8 mouse cellular contexts compared by ENCODE assay signal in genomic region chrX:141212802-141213201, GRCm38 (mm10).
DNase-seq lines count a peak whose midpoint lies in the region; ATAC-seq and TF ChIP-seq lines count a peak whose summit lies in the region.

No protein-coding gene starts in this region.

- DNase-seq in liver, adult 2 months (ENCODE audit: extremely low read depth, low read depth, low spot score), result peak; percentile 3
- DNase-seq in liver, embryonic 11.5 days (ENCODE audit: low spot score), result no peak
- DNase-seq in adrenal gland, postnatal 36 days, result peak; percentile 5 to 22
- DNase-seq in forebrain, embryonic 14.5 days (ENCODE audit: low spot score), result peak; percentile 69
- peak; percentile 76 for DNase-seq in kidney, postnatal 0 days (ENCODE audit: low spot score)
- DNase-seq in lung, postnatal 14 days, result peak; percentile 40
- DNase-seq in right cerebral cortex, postnatal 36 days (ENCODE audit: low spot score in 2 of 2), result peak; percentile 2 to 9
- no peak for DNase-seq in thymus, adult 2 months

- H3K79me2 ChIP-seq in liver, adult 2 months (ENCODE audit: control insufficient read depth, insufficient read depth, low read length), result no peaks in the 10 kb centered on the region

- WGBS in liver, adult 2 months, result 49% methylated on average over 5 of the region's 5 CpGs
- WGBS in liver, embryonic 11.5 days, result 47% methylated on average over 5 of the region's 5 CpGs
- 37% methylated on average over 5 of the region's 5 CpGs for WGBS in forebrain, embryonic 14.5 days
- 51% methylated on average over 5 of the region's 5 CpGs for WGBS in kidney, postnatal 0 days
- WGBS in thymus, adult 2 months, result 67% methylated on average over 5 of the region's 5 CpGs

- H3K36me3 ChIP-seq in liver, adult 2 months (ENCODE audit: control insufficient read depth, insufficient read depth, low read length), result no peaks in the 10 kb centered on the region
- no peaks in the 10 kb centered on the region for H3K36me3 ChIP-seq in liver, embryonic 11.5 days (ENCODE audit: control insufficient read depth, insufficient read depth, low read length)
- no peaks in the 10 kb centered on the region for H3K36me3 ChIP-seq in forebrain, embryonic 14.5 days (ENCODE audit: control insufficient read depth, insufficient read depth, low read length)
- no peaks in the 10 kb centered on the region for H3K36me3 ChIP-seq in kidney, postnatal 0 days (ENCODE audit: insufficient read depth, low read length)
- no peaks in the 10 kb centered on the region for H3K36me3 ChIP-seq in thymus, adult 2 months (ENCODE audit: control insufficient read depth, insufficient read depth, low read length)

- H3K9ac ChIP-seq in liver, adult 2 months (ENCODE audit: low read depth, low read length), result no peak overlapping the region
- no peak overlapping the region for H3K9ac ChIP-seq in liver, embryonic 11.5 days (ENCODE audit: low read depth, low read length)
- no peak overlapping the region for H3K9ac ChIP-seq in forebrain, embryonic 14.5 days (ENCODE audit: low read length)
- H3K9ac ChIP-seq in kidney, postnatal 0 days (ENCODE audit: low read depth, low read length), result no peak overlapping the region

- TF ChIP-seq POLR2A in liver, adult 2 months (IDR thresholded peaks at IDR 0.05; ENCODE audit: extremely low read depth, insufficient read depth, low read length), result no peak
- TF ChIP-seq POLR2A in thymus, adult 2 months (IDR thresholded peaks at IDR 0.05; ENCODE audit: control insufficient read depth, extremely low read depth, insufficient read depth, low read length, poor library complexity), result no peak

- no peak overlapping the region for H3K4me2 ChIP-seq in liver, embryonic 11.5 days
- no peak overlapping the region for H3K4me2 ChIP-seq in forebrain, embryonic 14.5 days (ENCODE audit: low read length)
- no peak overlapping the region for H3K4me2 ChIP-seq in kidney, postnatal 0 days (ENCODE audit: low read length)

- H3K27me3 ChIP-seq in liver, adult 2 months (ENCODE audit: control insufficient read depth, insufficient read depth, low read length), result no peaks in the 10 kb centered on the region
- peaks cover 12% of the 10 kb centered on the region; the same call in 1 of the 2 replicates for H3K27me3 ChIP-seq in liver, embryonic 11.5 days (replicated peaks; ENCODE audit: control insufficient read depth, insufficient read depth, low read length)
- no peaks in the 10 kb centered on the region for H3K27me3 ChIP-seq in forebrain, embryonic 14.5 days (replicated peaks; ENCODE audit: control insufficient read depth, insufficient read depth, low read length)
- H3K27me3 ChIP-seq in kidney, postnatal 0 days (ENCODE audit: insufficient read depth, low read length), result no peaks in the 10 kb centered on the region
- H3K27me3 ChIP-seq in thymus, adult 2 months (ENCODE audit: control insufficient read depth, insufficient read depth, low read length), result no peaks in the 10 kb centered on the region

- no peaks in the 10 kb centered on the region for H3K9me3 ChIP-seq in liver, embryonic 11.5 days (ENCODE audit: control insufficient read depth, low read length)
- H3K9me3 ChIP-seq in forebrain, embryonic 14.5 days (replicated peaks; ENCODE audit: control insufficient read depth, low read length), result no peaks in the 10 kb centered on the region
- no peaks in the 10 kb centered on the region for H3K9me3 ChIP-seq in kidney, postnatal 0 days (replicated peaks; ENCODE audit: low read length)

- no peak overlapping the region for H3K27ac ChIP-seq in liver, adult 2 months (replicated peaks; ENCODE audit: insufficient read depth, low read depth, low read length)
- no peak overlapping the region for H3K27ac ChIP-seq in liver, embryonic 11.5 days (ENCODE audit: low read depth, low read length)
- H3K27ac ChIP-seq in forebrain, embryonic 14.5 days (ENCODE audit: low read depth, low read length), result no peak overlapping the region
- no peak overlapping the region for H3K27ac ChIP-seq in kidney, postnatal 0 days
- no peak overlapping the region for H3K27ac ChIP-seq in thymus, adult 2 months (ENCODE audit: control insufficient read depth, insufficient read depth, low read length)

- H3K4me1 ChIP-seq in liver, adult 2 months (ENCODE audit: control insufficient read depth, insufficient read depth, low read length), result no peaks in the 10 kb centered on the region
- no peaks in the 10 kb centered on the region for H3K4me1 ChIP-seq in liver, embryonic 11.5 days (replicated peaks; ENCODE audit: control insufficient read depth, insufficient read depth, low read length)
- no peaks in the 10 kb centered on the region for H3K4me1 ChIP-seq in forebrain, embryonic 14.5 days (ENCODE audit: control insufficient read depth, insufficient read depth, low read length)
- H3K4me1 ChIP-seq in kidney, postnatal 0 days (replicated peaks; ENCODE audit: insufficient read depth, low read length), result no peaks in the 10 kb centered on the region
- no peaks in the 10 kb centered on the region for H3K4me1 ChIP-seq in thymus, adult 2 months (replicated peaks; ENCODE audit: control insufficient read depth, insufficient read depth, low read length)

- TF ChIP-seq CTCF in liver, adult 2 months (IDR thresholded peaks at IDR 0.05; ENCODE audit: low read depth, low read length), result no peak
- peak; percentile 61 for TF ChIP-seq CTCF in kidney, postnatal 0 days (IDR thresholded peaks at IDR 0.05; ENCODE audit: low read depth)
- no peak for TF ChIP-seq CTCF in thymus, adult 2 months (IDR thresholded peaks at IDR 0.05; ENCODE audit: borderline replicate concordance, control insufficient read depth, extremely low read depth, insufficient read depth, low read length, poor library complexity)

- ATAC-seq in liver, embryonic 11.5 days (replicated peaks; ENCODE audit: low FRiP score), result no peak
- peak; percentile 70 for ATAC-seq in forebrain, embryonic 14.5 days
- ATAC-seq in kidney, postnatal 0 days (replicated peaks; ENCODE audit: low FRiP score, low read depth), result no peak

- no peak overlapping the region for H3K4me3 ChIP-seq in liver, adult 2 months (ENCODE audit: insufficient read depth, low read depth, low read length)
- no peak overlapping the region for H3K4me3 ChIP-seq in liver, embryonic 11.5 days (ENCODE audit: low read depth, low read length)
- no peak overlapping the region for H3K4me3 ChIP-seq in forebrain, embryonic 14.5 days (ENCODE audit: low read depth, low read length)
- no peak overlapping the region for H3K4me3 ChIP-seq in kidney, postnatal 0 days (replicated peaks; ENCODE audit: low read depth, low read length)
- no peak overlapping the region for H3K4me3 ChIP-seq in thymus, adult 2 months (ENCODE audit: control insufficient read depth, insufficient read depth, low read length)

Comparison
In these comparisons a context has a peak if more than half of its experiments do, and no peak if none do; other contexts are left out.
1. DNase-seq: peak in liver, adult 2 months (single experiment), adrenal gland, postnatal 36 days (2 of 2), forebrain, embryonic 14.5 days (single experiment), kidney, postnatal 0 days (single experiment), lung, postnatal 14 days (single experiment) and right cerebral cortex, postnatal 36 days (2 of 2); none in liver, embryonic 11.5 days (single experiment) and thymus, adult 2 months (single experiment).